17 mouse cellular contexts compared by ENCODE assay signal in genomic region chr6:125107705-125108104, GRCm38 (mm10). TPM values are rescaled to one million over a fixed set of nuclear protein-coding genes. Genes with fewer than 3 reads are reported as not detected.
DNase-seq lines count a peak whose midpoint lies in the region; ATAC-seq and TF ChIP-seq lines count a peak whose summit lies in the region.
"Had no signal": no experiment of that assay in that cellular context is flagged by ENCODE, and none has a peak within 500 bp of the region (broad histone marks: within the 10 kb centered on the region; RNA-seq: fewer than 3 reads in every experiment).

No protein-coding gene starts in this region.

- no peaks in the 10 kb centered on the region for H3K9me3 ChIP-seq in hindbrain, postnatal 0 days (ENCODE audit: low read length)
- H3K9me3 ChIP-seq in hindbrain, embryonic 13.5 days = no peaks in the 10 kb centered on the region
- H3K9me3 ChIP-seq in liver, postnatal 0 days (ENCODE audit: low read length) = no peaks in the 10 kb centered on the region
- H3K9me3 ChIP-seq in CH12.LX (replicated peaks; ENCODE audit: low read length) = peaks cover 10% of the 10 kb centered on the region
- H3K9me3 ChIP-seq: forebrain, embryonic 12.5 days; heart, embryonic 13.5 days; kidney, embryonic 15.5 days; limb, embryonic 13.5 days; lung, embryonic 15.5 days; midbrain, embryonic 15.5 days had no signal

- H3K27me3 ChIP-seq in hindbrain, postnatal 0 days (ENCODE audit: insufficient read depth, low read length) = no peaks in the 10 kb centered on the region
- no peaks in the 10 kb centered on the region for H3K27me3 ChIP-seq in hindbrain, embryonic 13.5 days
- H3K27me3 ChIP-seq in liver, postnatal 0 days (ENCODE audit: insufficient read depth, low read length) = no peaks in the 10 kb centered on the region
- H3K27me3 ChIP-seq in CH12.LX (replicated peaks) = no peaks in the 10 kb centered on the region
- H3K27me3 ChIP-seq: forebrain, embryonic 12.5 days; heart, embryonic 13.5 days; kidney, embryonic 15.5 days; limb, embryonic 13.5 days; lung, embryonic 15.5 days; midbrain, embryonic 15.5 days had no signal

- in situ Hi-C loops in CH12.LX (cut with MboI; ENCODE audit: low pct_ligation_motif_present, low pct_unique_long_range_greater_than_20kb, low sequenced_read_pairs) = no loop called here

- ATAC-seq in hindbrain, postnatal 0 days = no peak
- ATAC-seq in hindbrain, embryonic 13.5 days (ENCODE audit: low FRiP score) = no peak
- no peak for ATAC-seq in liver, postnatal 0 days
- ATAC-seq: midbrain, embryonic 15.5 days had no signal

- no peak overlapping the region for H3K27ac ChIP-seq in hindbrain, postnatal 0 days
- H3K27ac ChIP-seq in hindbrain, embryonic 13.5 days = no peak overlapping the region
- H3K27ac ChIP-seq in liver, postnatal 0 days (ENCODE audit: low read depth) = no peak overlapping the region
- H3K27ac ChIP-seq in CH12.LX (ENCODE audit: insufficient read depth, low read depth) = no peak overlapping the region
- H3K27ac ChIP-seq: forebrain, embryonic 12.5 days; heart, embryonic 13.5 days; kidney, embryonic 15.5 days; limb, embryonic 13.5 days; lung, embryonic 15.5 days; midbrain, embryonic 15.5 days had no signal

- H3K4me1 ChIP-seq in hindbrain, postnatal 0 days (ENCODE audit: insufficient read depth, low read length) = no peaks in the 10 kb centered on the region
- no peaks in the 10 kb centered on the region for H3K4me1 ChIP-seq in hindbrain, embryonic 13.5 days (replicated peaks)
- H3K4me1 ChIP-seq in liver, postnatal 0 days (ENCODE audit: insufficient read depth) = peaks cover 3% of the 10 kb centered on the region; the same call in 1 of the 2 replicates
- H3K4me1 ChIP-seq in CH12.LX (ENCODE audit: control insufficient read depth in 1 of 2, insufficient read depth in 2 of 2) = no peaks in the 10 kb centered on the region
- H3K4me1 ChIP-seq: forebrain, embryonic 12.5 days; kidney, embryonic 15.5 days; limb, embryonic 13.5 days; lung, embryonic 15.5 days; midbrain, embryonic 15.5 days had no signal

- WGBS in hindbrain, postnatal 0 days = 96% methylated on average over 2 of the region's 2 CpGs
- 95% methylated on average over 2 of the region's 2 CpGs for WGBS in hindbrain, embryonic 13.5 days
- WGBS in liver, postnatal 0 days (ENCODE audit: insufficient replicate concordance) = 93% methylated on average over 2 of the region's 2 CpGs

- no peak for TF ChIP-seq EP300 in liver, postnatal 0 days (IDR thresholded peaks at IDR 0.05; ENCODE audit: low read depth)
- no peak for TF ChIP-seq EP300 in CH12.LX (IDR thresholded peaks at IDR 0.05; ENCODE audit: low read length)

- TF ChIP-seq RAD21 in CH12.LX (IDR thresholded peaks at IDR 0.05; ENCODE audit: low read depth, low read length) = no peak

- TF ChIP-seq POLR2A in CH12.LX (IDR thresholded peaks at IDR 0.05; ENCODE audit: low read depth, low read length) = no peak
- TF ChIP-seq POLR2A in brain, embryonic 14.5 days (IDR thresholded peaks at IDR 0.05; ENCODE audit: borderline replicate concordance, extremely low read depth, insufficient read depth, insufficient read length, poor library complexity, severe bottlenecking) = no peak

- dilution Hi-C loops in CH12.LX (cut with MboI; ENCODE audit: extremely low pct_ligation_motif_present, extremely low pct_unique_long_range_greater_than_20kb, low sequenced_read_pairs) = no loop called here

- DNase-seq in hindbrain, postnatal 0 days (ENCODE audit: low spot score) = no peak
- no peak for DNase-seq in liver, postnatal 0 days
- DNase-seq in liver = no peak
- no peak for DNase-seq in CH12.LX (ENCODE audit: extremely low read depth)
- no peak for DNase-seq in brain, embryonic 14.5 days (ENCODE audit: low read depth)
- no peak for DNase-seq in cerebellum, adult 8-10 months
- no peak for DNase-seq in layer of hippocampus, adult 9-11 months
- DNase-seq: cerebellum, postnatal 36 days; heart, postnatal 36 days; thymus, postnatal 14 days had no signal

- H3K4me3 ChIP-seq in hindbrain, postnatal 0 days (ENCODE audit: low read length) = no peak overlapping the region
- H3K4me3 ChIP-seq in hindbrain, embryonic 13.5 days = no peak overlapping the region
- H3K4me3 ChIP-seq in liver, postnatal 0 days (ENCODE audit: low read depth, low read length) = no peak overlapping the region
- H3K4me3 ChIP-seq in CH12.LX (replicated peaks in 1 of 3; ENCODE audit: low read depth in 2 of 3, low read length in 2 of 3, poor library complexity in 1 of 3) = no peak overlapping the region
- H3K4me3 ChIP-seq: forebrain, embryonic 12.5 days; heart, embryonic 13.5 days; kidney, embryonic 15.5 days; limb, embryonic 13.5 days; lung, embryonic 15.5 days; midbrain, embryonic 15.5 days had no signal

- H3K4me2 ChIP-seq in hindbrain, postnatal 0 days (ENCODE audit: low read depth, low read length) = no peak overlapping the region
- no peak overlapping the region for H3K4me2 ChIP-seq in hindbrain, embryonic 13.5 days
- no peak overlapping the region for H3K4me2 ChIP-seq in liver, postnatal 0 days (ENCODE audit: low read depth, low read length)
- no peak overlapping the region for H3K4me2 ChIP-seq in CH12.LX (ENCODE audit: insufficient read depth, low read depth, poor library complexity, severe bottlenecking)
- H3K4me2 ChIP-seq: forebrain, embryonic 12.5 days; heart, embryonic 13.5 days; kidney, embryonic 15.5 days; limb, embryonic 13.5 days; lung, embryonic 15.5 days; midbrain, embryonic 15.5 days had no signal

- TF ChIP-seq CTCF in hindbrain, postnatal 0 days (IDR thresholded peaks at IDR 0.05; ENCODE audit: low read depth) = peak; percentile 53
- peak; percentile 40 for TF ChIP-seq CTCF in liver, postnatal 0 days (IDR thresholded peaks at IDR 0.05; ENCODE audit: low read depth)
- peak; percentile 9 to 20; a peak in 2 of 4 replicates for TF ChIP-seq CTCF in CH12.LX (conservative IDR thresholded peaks at IDR 0.05 in 1 of 2, IDR thresholded peaks at IDR 0.05 in 1 of 2; ENCODE audit: low read depth in 2 of 2, low read length in 2 of 2)
- peak; percentile 44; the same call in 1 of the 2 replicates for TF ChIP-seq CTCF in brain, embryonic 14.5 days (IDR thresholded peaks at IDR 0.05; ENCODE audit: borderline replicate concordance, extremely low read depth, insufficient read depth, insufficient read length)

- H3K9ac ChIP-seq in hindbrain, postnatal 0 days (replicated peaks; ENCODE audit: low read length) = no peak overlapping the region
- H3K9ac ChIP-seq in hindbrain, embryonic 13.5 days = no peak overlapping the region
- H3K9ac ChIP-seq in liver, postnatal 0 days (replicated peaks) = no peak overlapping the region
- no peak overlapping the region for H3K9ac ChIP-seq in CH12.LX (ENCODE audit: insufficient read depth, low read depth)
- H3K9ac ChIP-seq: forebrain, embryonic 12.5 days; heart, embryonic 13.5 days; kidney, embryonic 15.5 days; limb, embryonic 13.5 days; lung, embryonic 15.5 days; midbrain, embryonic 15.5 days had no signal

- H3K79me2 ChIP-seq in CH12.LX (replicated peaks; ENCODE audit: control insufficient read depth, extremely low read depth, insufficient read depth, poor library complexity, severe bottlenecking) = peaks cover 1% of the 10 kb centered on the region; the same call in 1 of the 2 replicates

- H3K36me3 ChIP-seq in hindbrain, postnatal 0 days (ENCODE audit: insufficient read depth, low read length) = peaks cover 89% of the 10 kb centered on the region
- H3K36me3 ChIP-seq in hindbrain, embryonic 13.5 days = peaks cover 98% of the 10 kb centered on the region
- H3K36me3 ChIP-seq in liver, postnatal 0 days (replicated peaks; ENCODE audit: insufficient read depth, low read length) = peaks cover 90% of the 10 kb centered on the region
- peaks cover 87 to 95% of the 10 kb centered on the region in 2 experiments for H3K36me3 ChIP-seq in CH12.LX (replicated peaks in 1 of 2; ENCODE audit: control insufficient read depth in 1 of 2, insufficient read depth in 1 of 2, low read length in 1 of 2)

RNA-seq across cellular contexts. Expression of gene Chd4, which starts 11.9 kb away (rescaled TPM):
- total RNA-seq in hindbrain, postnatal 0 days (2014; rRNA removed) = 101 and 106 TPM in 2 replicates
- polyA plus RNA-seq in hindbrain, postnatal 0 days (2015; fragmentation: Nextera tagmentation; extraction: Ambion mirVana) = 90.2 and 94.7 TPM in 2 replicates
- 123 and 126 TPM in 2 replicates for polyA plus RNA-seq in hindbrain, embryonic 13.5 days (2015; fragmentation: Nextera tagmentation; extraction: Ambion mirVana)
- 20.0 and 24.5 TPM in 2 replicates for polyA plus RNA-seq in liver, postnatal 0 days (2015; fragmentation: Nextera tagmentation; extraction: Ambion mirVana)
- 165 and 174 TPM in 2 replicates for total RNA-seq in CH12.LX (2012; rRNA removed)
- total RNA-seq in CH12.LX (2014; rRNA removed) = 72.7 and 86.0 TPM in 2 replicates
- polyA plus RNA-seq in CH12.LX (2012; ENCODE audit: insufficient read length, low read depth) = 200 and 225 TPM in 2 replicates
- 69.8 and 142 TPM in 2 replicates for polyA plus RNA-seq in brain, embryonic 14.5 days (2012; rRNA removed)

RNA-seq across cellular contexts. Expression of gene Nop2, which starts 24.0 kb away (rescaled TPM):
- 33.9 and 34.2 TPM in 2 replicates for total RNA-seq in hindbrain, postnatal 0 days (2014; rRNA removed)
- polyA plus RNA-seq in hindbrain, postnatal 0 days (2015; fragmentation: Nextera tagmentation; extraction: Ambion mirVana) = 37.3 and 38.8 TPM in 2 replicates
- 47.9 and 48.6 TPM in 2 replicates for polyA plus RNA-seq in hindbrain, embryonic 13.5 days (2015; fragmentation: Nextera tagmentation; extraction: Ambion mirVana)
- 23.2 and 24.8 TPM in 2 replicates for polyA plus RNA-seq in liver, postnatal 0 days (2015; fragmentation: Nextera tagmentation; extraction: Ambion mirVana)
- total RNA-seq in CH12.LX (2012; rRNA removed) (128 and 188 TPM in 2 replicates), CH12.LX (2014; rRNA removed) (154 TPM in 2 replicates)
- polyA plus RNA-seq in CH12.LX (2012; ENCODE audit: insufficient read length, low read depth) = 175 and 179 TPM in 2 replicates
- 32.6 and 34.6 TPM in 2 replicates for polyA plus RNA-seq in brain, embryonic 14.5 days (2012; rRNA removed)

RNA-seq across cellular contexts. Expression of gene Iffo1, which starts 37.3 kb away (rescaled TPM):
- total RNA-seq in hindbrain, postnatal 0 days (2014; rRNA removed) = 29.1 and 30.5 TPM in 2 replicates
- 20.3 and 20.6 TPM in 2 replicates for polyA plus RNA-seq in hindbrain, postnatal 0 days (2015; fragmentation: Nextera tagmentation; extraction: Ambion mirVana)
- 17.2 and 19.7 TPM in 2 replicates for polyA plus RNA-seq in hindbrain, embryonic 13.5 days (2015; fragmentation: Nextera tagmentation; extraction: Ambion mirVana)
- polyA plus RNA-seq in liver, postnatal 0 days (2015; fragmentation: Nextera tagmentation; extraction: Ambion mirVana) = 4.2 and 4.8 TPM in 2 replicates
- total RNA-seq in CH12.LX (2012; rRNA removed) = 6.7 and 7.6 TPM in 2 replicates
- total RNA-seq in CH12.LX (2014; rRNA removed) = 3.3 and 4.0 TPM in 2 replicates
- 7.0 and 8.2 TPM in 2 replicates for polyA plus RNA-seq in CH12.LX (2012; ENCODE audit: insufficient read length, low read depth)
- polyA plus RNA-seq in brain, embryonic 14.5 days (2012; rRNA removed) = 29.9 TPM in 2 replicates

RNA-seq across cellular contexts. Expression of gene Lpar5, which starts 40.0 kb away (rescaled TPM):
- total RNA-seq in hindbrain, postnatal 0 days (2014; rRNA removed) = 0.75 and 1.8 TPM in 2 replicates
- 0.68 and 0.88 TPM in 2 replicates for polyA plus RNA-seq in hindbrain, postnatal 0 days (2015; fragmentation: Nextera tagmentation; extraction: Ambion mirVana)
- polyA plus RNA-seq in hindbrain, embryonic 13.5 days (2015; fragmentation: Nextera tagmentation; extraction: Ambion mirVana) = 0.55 and 0.65 TPM in 2 replicates
- 0.57 and 0.85 TPM in 2 replicates for polyA plus RNA-seq in liver, postnatal 0 days (2015; fragmentation: Nextera tagmentation; extraction: Ambion mirVana)
- 4.4 and 4.5 TPM in 2 replicates for total RNA-seq in CH12.LX (2012; rRNA removed)
- total RNA-seq in CH12.LX (2014; rRNA removed) = 3.3 and 4.8 TPM in 2 replicates
- 14.4 and 25.9 TPM in 2 replicates for polyA plus RNA-seq in CH12.LX (2012; ENCODE audit: insufficient read length, low read depth)
- polyA plus RNA-seq in brain, embryonic 14.5 days (2012; rRNA removed) = 1.0 and 1.2 TPM in 2 replicates

RNA-seq across cellular contexts. Expression of gene Acrbp, which starts 58.2 kb away (rescaled TPM):
- 10.5 and 17.3 TPM in 2 replicates for total RNA-seq in hindbrain, postnatal 0 days (2014; rRNA removed)
- 12.2 and 17.5 TPM in 2 replicates for polyA plus RNA-seq in hindbrain, postnatal 0 days (2015; fragmentation: Nextera tagmentation; extraction: Ambion mirVana)
- polyA plus RNA-seq in hindbrain, embryonic 13.5 days (2015; fragmentation: Nextera tagmentation; extraction: Ambion mirVana) = 17.5 and 19.7 TPM in 2 replicates
- polyA plus RNA-seq in liver, postnatal 0 days (2015; fragmentation: Nextera tagmentation; extraction: Ambion mirVana) = 1.3 and 2.0 TPM in 2 replicates
- total RNA-seq in CH12.LX (2012; rRNA removed) (3.1 and 3.3 TPM in 2 replicates), CH12.LX (2014; rRNA removed) (1.1 and 1.7 TPM in 2 replicates)
- polyA plus RNA-seq in CH12.LX (2012; ENCODE audit: insufficient read length, low read depth) = 4.0 and 4.9 TPM in 2 replicates
- polyA plus RNA-seq in brain, embryonic 14.5 days (2012; rRNA removed) = 29.5 and 32.6 TPM in 2 replicates
